Mouse (Mus musculus) cerebellum, adult (tissue): ENCODE data around the gene Gpld1.
A peak's percentile ranks its signal among the peaks of the same experiment; 100 is the strongest.

Experiments
- ATAC-seq: cut with Nextera tagmentation; 2 replicates; pipeline ENCODE4 v1.9.2; 2017; ENCODE audit warnings: mild to moderate bottlenecking, moderate library complexity, mixed read lengths; ENCODE audit not compliant: insufficient number of reproducible peaks, low FRiP score, low TSS enrichment

The Gpld1 gene

DNA sequence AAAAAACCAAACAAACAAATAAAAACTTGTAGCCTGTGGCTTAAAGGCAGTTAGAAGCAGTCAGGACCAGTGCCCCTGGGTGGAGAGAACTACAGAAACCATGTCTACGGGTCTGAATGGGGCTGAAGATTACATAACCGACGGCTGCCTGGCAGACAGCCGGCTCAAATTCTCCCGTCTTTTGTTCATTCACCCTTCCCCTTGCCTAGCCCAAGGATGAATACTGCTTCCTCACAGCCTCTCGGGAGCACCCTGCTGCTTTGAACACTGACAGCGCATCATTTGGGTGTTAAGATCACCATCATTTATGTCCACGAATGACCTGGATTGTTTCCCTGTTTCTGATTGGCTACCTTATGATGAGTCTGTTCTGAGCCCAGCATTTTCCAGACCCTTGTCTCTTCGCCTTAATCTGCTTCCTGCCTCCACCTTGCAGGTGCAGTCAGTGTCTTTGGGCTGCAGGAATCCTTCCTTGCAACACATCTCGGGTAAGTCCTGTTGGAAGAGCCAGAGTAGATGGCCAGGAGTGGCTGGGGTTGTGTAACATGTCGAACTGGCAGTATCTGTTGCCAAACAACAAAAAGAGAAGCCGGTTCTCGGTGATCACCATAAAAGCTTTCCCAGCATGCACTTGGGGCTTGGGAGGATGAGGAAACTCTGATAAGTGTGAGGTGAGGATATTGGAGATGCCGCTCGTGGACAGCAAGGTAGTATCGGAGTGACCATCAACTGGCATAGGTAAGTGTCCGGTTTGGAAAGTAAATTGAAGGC, at the start of gene Gpld1:
Gpld1 (plus strand) TSS at position 641 of the 771 bp plus-strand sequence.
- 0 out of 2 replicates have a peak, but pooled peaks have one; percentile 3 for ATAC-seq

DNA sequence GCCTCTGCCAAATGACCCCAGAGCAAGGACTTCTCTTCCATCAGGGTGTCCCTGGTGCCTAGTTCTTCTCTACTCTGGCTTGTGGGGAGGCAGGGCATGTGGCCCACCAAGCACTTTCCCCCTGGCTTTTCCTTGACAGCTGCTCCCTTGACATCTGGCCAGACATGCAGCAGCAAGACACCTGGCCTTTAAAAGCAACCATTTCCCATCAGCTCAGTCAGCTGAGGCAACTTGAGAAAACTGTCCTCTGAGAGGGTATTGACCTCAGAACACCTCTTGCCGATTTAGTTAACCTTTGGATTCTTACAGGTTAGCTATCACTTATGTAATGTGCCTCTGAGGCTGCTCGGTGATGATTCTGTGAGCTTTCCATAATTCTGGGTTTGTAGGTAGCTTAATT, 49.1 kb upstream of the Gpld1 start:
- no peak for ATAC-seq

GRCm38 (mm10) chr13:24901916-24902315, 41.0 kb upstream of the Gpld1 start:
- no peak for ATAC-seq

DNA sequence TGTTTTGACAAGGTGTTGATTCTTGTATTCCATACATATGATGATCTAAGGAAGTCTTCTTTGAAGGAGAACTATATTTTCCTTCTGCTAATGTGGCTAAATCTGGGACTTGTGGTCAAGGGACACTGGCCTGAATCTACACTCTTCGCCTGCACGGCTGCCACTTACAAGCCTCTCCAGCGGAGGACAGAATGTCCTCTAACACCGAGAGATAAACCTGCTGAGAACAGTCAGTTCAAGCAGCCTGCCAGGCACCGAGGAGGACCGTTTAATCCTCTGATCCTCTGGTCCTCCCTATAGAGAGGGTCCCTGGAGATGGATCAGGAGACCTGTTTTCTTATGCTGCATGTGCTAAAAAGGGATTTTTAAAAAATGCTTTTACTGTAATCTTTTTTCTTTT, 39.5 kb upstream of the Gpld1 start:
- ATAC-seq = no peak

DNA sequence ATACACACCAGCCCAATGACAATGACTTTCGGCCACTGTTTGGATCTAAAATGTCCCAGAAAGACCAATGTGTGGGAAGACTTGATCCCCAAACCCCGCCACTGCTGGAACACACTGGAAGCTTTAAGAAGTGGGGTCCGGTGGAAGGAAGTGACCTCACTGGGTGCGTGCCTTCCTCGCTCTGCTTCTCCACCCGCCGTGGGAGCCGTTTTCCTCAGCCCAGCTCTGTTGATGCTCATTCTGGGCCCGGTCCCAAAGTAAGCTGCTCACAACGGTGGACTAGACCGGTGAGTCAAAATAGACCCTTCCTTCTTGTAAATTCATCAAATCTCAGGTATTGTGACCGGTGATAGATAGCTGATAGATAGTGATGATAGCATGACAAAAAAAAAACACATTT, 37.5 kb upstream of the Gpld1 start:
- ATAC-seq = no peak

- no peak for ATAC-seq
Measured at GRCm38 (mm10) chr13:24906831-24907570, 36.0 kb upstream of the Gpld1 start.

GRCm38 (mm10) chr13:24909112-24909511, 33.8 kb upstream of the Gpld1 start:
- no peak for ATAC-seq

GRCm38 (mm10) chr13:24913576-24913975, 29.4 kb upstream of the Gpld1 start:
- no peak for ATAC-seq

DNA sequence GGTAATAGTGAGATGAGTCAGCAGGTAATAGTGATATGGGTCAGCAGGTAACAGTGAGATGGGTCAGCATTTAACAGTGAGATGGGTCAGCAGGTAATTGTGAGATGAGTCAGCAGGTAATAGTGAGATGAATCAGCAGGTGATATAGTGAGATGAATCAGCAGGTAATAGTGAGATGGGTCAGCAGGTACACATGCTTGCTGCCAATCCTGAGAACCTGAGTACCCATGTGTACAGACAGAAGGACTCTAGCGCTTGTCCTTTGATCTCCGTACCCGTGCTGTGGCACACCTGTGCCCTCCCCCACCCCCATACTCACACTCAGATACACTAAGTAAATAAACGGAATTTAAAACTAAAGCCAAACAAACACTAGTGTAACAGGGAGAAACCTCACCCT, 28.0 kb upstream of the Gpld1 start:
- no peak for ATAC-seq

DNA sequence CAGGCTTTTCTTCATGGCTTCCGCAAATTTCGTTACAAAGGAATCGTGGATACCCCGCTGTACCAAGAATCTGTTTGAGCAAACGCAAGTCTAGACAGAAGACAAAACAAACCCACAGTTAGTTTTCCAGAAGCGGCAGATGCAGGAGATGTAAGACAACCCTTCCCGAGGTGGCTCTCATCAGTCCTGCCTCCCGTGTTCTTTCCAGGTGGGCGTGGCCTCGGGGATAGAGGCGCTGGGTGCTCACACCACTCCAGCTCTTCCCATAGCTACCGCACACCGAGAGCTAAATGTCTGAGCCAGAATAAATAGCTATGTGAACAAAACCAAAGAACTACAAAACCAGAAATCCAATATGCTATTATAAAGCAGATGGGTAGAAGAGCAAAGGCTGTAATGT, 27.1 kb upstream of the Gpld1 start:
- no peak for ATAC-seq

DNA sequence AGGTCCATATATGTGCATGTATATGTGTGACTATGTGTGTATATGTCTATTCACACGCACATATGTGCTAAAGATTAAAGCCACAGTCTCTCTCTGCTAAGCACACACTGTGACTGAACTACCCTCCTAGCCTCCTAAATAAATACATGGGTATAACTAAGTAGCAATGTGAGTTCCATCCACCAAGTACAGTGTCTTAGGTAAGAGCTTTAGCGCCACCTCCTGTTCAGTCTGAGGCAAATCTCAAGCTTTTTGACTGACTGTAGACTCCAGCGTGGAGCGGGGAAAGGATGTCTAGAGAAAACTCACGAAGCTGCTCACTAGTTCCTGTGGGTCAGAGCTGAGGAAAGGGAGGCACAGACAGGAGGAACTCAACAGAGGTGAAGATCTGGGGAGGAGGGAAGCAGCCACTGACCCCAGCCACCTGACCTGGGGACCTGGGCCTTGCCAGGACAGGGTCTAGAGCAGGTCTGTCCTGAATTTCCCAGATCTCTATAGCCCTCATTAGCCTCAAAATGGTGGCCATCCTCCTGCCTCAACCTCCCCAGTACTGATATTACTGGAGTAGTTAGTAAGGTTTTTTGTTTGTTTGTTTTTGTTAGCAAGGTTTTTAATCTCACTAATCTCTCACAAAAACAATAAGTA, 22.5 kb upstream of the Gpld1 start:
- ATAC-seq = peak; percentile 69

- ATAC-seq = no peak
Measured at GRCm38 (mm10) chr13:24921281-24921680, 21.7 kb upstream of the Gpld1 start.

DNA sequence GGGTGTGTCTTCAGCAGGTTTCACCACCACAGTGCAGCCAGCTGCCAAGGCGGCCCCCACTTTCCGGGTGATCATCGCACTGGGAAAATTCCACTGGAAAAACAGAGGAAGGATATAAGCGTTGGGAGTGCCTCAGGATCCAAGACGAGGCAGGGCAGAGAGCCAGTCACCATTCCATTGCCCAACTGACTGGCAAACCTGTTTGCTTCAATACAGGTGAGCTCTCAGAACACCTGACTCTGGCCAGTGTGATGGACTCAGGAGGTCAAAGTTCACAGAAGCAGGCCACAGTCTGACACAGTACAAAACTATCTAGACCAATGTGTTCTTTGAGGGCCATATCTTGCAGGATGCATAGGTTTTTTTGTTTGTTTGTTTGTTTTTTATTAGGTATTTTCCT, 19.0 kb upstream of the Gpld1 start:
- ATAC-seq = no peak

DNA sequence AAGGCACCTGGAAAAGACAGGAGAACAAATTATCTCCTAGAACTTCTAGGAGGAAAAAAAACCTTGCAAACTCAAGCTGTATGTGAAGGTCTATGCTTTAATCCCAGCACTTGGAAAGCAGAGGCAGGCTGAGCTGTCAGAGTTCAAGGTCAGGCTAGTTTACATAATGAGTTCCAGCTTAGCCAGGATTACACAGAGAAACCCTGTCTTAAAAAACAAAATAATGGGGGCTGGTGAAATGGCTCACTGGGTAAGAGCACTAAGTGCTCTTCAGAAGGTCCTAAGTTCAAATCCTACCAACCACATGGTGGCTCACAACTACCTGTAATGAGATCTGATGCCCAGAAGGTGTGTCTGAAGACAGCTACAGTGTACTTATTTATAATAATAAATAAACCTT, 12.4 kb upstream of the Gpld1 start:
- ATAC-seq = no peak

GRCm38 (mm10) chr13:24933199-24933598, 9.8 kb upstream of the Gpld1 start:
- no peak for ATAC-seq

DNA sequence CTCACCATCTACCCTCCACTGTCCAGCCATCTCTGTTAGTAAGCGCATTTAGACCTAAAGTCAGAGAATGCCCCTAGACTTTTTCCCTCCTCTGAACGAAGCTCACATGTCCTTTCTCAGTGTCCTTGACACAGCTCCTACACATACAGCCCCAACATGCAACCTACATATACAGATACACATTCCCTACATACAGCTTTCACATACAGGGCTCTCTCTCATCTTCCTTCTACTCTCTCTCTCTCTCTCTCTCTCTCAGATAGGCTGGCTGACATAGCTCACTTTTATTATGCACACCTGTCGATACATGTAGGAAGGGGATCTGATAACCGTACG, 6.2 kb upstream of the Gpld1 start:
- 0 out of 2 replicates have a peak, but pooled peaks have one; percentile 11 for ATAC-seq

DNA sequence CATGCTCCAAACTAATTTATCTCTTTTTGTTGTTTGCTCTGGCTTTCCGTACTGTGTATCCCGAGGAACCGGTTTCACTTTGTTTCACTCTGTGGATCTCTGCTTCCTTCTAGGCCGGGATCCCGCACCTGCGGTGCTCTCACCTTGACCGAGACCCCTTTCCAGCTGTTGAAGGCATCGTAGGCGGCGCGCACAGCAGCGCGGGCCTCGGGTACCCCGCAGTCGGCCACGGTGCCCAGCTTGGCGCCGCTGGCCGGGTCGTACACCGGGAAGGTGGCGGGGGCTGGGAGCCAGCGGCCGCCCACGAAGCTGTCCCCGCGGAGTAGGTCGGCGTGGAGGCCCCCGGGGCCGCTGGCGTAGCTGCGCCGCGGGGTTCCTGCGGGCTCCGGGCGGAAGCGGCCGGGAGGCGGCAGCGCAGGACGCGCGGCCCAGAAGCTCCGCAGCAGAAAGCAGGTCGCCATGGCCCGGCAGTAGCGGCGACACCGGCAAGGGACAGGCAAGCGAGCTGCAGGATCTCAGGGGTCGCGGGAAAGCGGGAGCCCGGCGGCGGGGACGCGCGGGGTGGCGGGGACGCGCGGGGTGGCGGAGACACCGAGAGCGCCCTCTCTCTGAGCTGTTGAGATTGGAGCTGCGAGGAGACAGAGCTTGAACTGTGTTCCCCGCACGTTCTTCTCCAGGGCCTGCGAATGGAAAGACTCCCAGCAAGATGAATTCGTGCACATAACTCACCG, 5.7 kb upstream of the Gpld1 start, which contains the start of gene Aldh5a1:
Aldh5a1 (minus strand) TSS at position 554 of the 731 bp plus-strand sequence.
- ATAC-seq = peak; percentile 79

- ATAC-seq = peak; percentile 23
Measured at GRCm38 (mm10) chr13:24937839-24938166, 5.1 kb upstream of the Gpld1 start.

DNA sequence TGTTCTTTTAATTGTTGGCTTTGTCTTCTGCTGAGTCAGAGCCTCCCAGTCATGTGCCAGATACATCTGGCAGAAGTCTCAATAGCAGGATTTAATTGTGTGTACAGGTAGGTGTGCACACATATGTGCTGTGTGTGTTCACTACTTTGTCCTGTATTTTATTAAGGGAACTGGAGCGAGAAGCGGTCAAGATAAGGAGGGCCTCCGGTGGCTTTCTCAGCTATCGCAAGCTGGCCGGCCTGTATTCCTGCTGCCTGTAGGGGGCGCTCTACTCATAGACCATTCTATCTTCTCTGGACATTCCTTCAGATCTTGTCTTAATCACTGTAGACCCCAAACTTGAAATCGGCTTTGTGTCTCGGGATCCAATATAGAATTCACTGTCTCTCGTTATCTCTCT, 4.3 kb upstream of the Gpld1 start:
- ATAC-seq = peak; percentile 23; the same call in 1 of the 2 replicates

DNA sequence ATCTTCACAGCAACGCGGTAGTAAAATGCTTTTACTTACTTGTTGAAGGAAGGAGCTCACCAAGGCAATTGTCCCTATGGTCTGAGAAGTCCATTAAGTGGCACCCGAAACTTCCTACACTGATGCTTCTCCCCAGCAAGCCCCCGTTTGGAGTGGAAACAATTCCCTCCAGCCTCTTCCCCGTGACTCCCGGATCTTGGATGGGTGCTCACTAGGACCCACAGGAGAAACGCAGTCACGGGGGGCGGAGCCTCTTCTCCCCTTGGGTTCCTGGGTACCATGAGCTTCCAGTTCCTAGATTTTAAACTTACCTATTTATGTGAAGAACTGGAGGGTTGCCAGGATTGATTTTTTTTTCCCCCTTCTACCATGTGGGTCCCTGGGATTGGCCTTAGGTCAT, 3.5 kb upstream of the Gpld1 start:
- ATAC-seq = no peak

DNA sequence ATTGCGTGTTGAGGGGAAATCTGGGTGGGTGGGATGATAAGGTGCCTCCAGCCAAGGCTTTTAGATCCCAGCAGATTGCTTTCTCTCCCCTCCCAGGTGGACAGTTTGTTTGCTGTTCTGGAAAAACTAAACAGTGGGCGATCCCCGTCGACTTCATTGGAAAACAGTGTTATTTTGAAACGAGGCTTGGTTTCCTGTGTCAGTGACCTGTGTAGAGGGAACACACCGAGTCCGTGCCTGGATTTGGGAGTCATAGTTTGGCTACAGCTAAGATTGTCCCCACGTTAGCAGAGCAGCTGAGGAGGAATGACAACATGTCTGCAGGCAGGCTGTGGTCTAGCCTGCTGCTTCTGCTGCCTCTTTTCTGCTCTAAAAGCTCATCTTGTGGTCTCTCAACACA, 351 bp downstream of the Gpld1 start:
- no peak for ATAC-seq
